Mouse (Mus musculus) B cell, adult 62 days (primary cell): ENCODE measurements around the gene Zfp92. TPM values are rescaled to one million over a fixed set of nuclear protein-coding genes. Genes with fewer than 3 reads are reported as not detected.

Source experiments
- total RNA-seq: library from RNA; stranded (reverse); gene quantifications from 4 replicates; pipeline ENCODE4 v1.2.4, GENCODE M21; 2023

Gene Zfp92
- not detected in 4 replicates for total RNA-seq

DNA sequence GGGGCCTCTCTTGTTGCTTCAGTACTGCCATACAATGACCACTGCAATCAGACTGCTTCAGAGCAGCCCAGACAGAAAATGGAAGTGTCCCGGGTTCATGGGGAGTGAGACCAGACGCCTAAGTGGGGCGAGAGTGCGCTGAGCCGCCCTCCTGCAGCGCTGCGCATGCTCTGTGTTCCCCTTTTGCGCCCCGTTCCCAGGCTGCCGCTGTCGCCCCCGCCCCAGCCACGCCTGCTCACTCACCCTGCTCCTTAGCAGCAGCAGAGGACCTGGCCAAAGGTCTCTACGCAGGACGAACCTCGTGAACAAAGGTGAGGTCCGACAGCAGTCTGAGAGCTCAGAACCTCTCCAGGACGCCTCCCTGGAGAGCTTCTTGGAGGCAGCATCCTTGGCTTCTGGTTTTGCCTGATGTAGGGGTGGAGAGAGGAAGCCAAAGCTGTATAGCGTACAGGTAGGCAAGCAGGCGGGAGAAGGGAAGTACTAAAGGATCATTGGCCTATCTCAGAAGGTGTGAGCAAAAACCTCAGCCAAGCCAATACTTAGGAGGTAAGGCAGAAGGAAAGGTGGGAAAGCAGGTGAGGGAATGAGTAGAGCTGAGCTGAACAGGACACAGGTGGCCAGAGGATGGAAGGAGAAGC, at the start of gene Zfp92:
Zfp92 (plus strand) TSS at position 217 of the 638 bp plus-strand sequence.

DNA sequence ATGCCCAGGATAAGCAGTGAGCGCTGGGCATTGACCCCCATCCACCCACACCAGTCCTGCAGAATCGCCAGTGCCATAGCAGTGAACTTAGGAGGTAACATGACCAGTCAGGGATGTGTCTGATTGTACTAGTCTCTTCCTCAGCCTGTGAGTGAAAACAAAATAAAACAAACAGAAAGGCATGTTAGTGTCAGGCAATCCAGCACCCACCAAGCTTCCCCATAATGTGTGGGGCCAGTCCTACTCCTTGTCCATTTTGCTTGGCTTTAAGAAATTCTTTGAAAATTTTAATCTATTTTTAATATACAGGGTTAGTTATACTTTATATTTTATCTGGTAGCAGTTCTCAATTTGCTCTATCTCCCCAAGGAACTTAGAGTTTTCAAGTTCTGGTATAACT, 12.3 kb upstream of the Zfp92 start, which contains the start of gene Gm18336:
Gm18336 (minus strand) TSS at position 101 of the 400 bp plus-strand sequence.

DNA sequence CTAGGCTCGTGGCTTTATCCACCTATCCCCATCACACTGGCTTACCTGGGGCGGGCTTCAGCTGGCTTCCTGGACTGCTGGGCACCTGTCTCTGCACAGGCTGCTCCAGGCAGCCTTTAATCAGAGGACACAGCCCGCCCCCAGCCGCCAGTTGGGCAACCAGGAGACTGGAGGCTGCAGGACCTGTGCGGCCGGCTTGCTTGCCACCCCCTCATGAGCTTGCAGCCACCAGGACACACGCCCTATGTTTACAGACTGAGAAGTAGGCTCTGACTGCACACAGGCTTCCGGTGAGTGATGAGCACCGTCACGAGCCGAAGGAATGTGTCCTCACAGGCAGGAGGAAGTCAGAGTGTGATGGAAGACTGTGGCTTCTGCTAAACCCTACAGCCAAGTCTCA, 24.4 kb downstream of the Zfp92 start, which contains the start of gene Trex2:
Trex2 (minus strand) TSS at position 93 of the 400 bp plus-strand sequence.

DNA sequence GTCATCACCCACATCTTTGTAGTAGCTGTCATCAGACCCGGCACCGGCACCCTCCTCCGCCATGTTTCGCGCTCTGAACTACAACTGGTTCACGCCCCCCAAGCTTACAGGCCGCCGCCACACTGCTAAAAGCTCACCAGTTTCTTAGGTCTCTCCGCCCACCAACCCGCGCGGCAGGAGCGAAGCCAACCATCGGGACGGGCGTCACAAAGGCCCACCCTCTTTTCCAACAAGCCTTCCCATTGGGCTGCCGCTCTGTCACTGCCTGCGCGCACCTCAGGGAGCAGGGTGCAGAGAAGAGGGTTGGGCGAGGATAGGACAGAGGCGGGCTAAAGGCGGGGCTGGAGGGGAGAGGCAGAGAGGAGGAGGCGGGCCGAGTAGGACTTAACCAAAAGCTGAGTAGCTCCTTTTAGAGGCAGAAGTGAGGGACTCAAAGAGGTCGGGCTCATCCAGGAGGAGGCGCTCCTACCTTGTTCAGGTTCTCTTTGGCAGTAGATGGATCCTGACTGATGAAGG, 48.0 kb downstream of the Zfp92 start, which contains the start of gene Haus7:
Haus7 (minus strand) TSS at position 168 of the 516 bp plus-strand sequence.

Other genes starting within 250 kb of the Zfp92 start
- gene Spin2d, start 234.1 kb upstream of the Zfp92 start, total RNA-seq, result not detected in 4 replicates
- 10.5 to 33.8 TPM (median 14.1 TPM) in 4 replicates for gene Xlr3b, start 218.9 kb upstream of the Zfp92 start, total RNA-seq
- 30.2 to 40.7 TPM (median 39.6 TPM) in 4 replicates for gene Xlr4b, start 196.8 kb upstream of the Zfp92 start, total RNA-seq
- gene F8a, start 182.8 kb upstream of the Zfp92 start, total RNA-seq, result 12.5 to 13.9 TPM (median 12.7 TPM) in 4 replicates
- 9.2 to 15.8 TPM (median 13.4 TPM) in 4 replicates for gene Xlr4c, start 168.0 kb upstream of the Zfp92 start, total RNA-seq
- not detected in 4 replicates for gene Xlr3c, start 145.7 kb upstream of the Zfp92 start, total RNA-seq
- gene Xlr5a, start 118.1 kb upstream of the Zfp92 start, total RNA-seq, result not detected in 4 replicates
- not detected in 4 replicates for gene Xlr5c, start 118.1 kb upstream of the Zfp92 start, total RNA-seq
- not detected in 4 replicates for gene Gm45015, start 74.3 kb upstream of the Zfp92 start, total RNA-seq
- gene Zfp275, start 68.5 kb upstream of the Zfp92 start, total RNA-seq, result 26.1 to 32.2 TPM (median 29.1 TPM) in 4 replicates
- not detected in 4 replicates for gene Gm18336, start 12.4 kb upstream of the Zfp92 start, total RNA-seq
- gene Trex2, start 24.2 kb downstream of the Zfp92 start, total RNA-seq, result 0.61 TPM in 1 of 4 replicates, not detected in the others
- gene Haus7, start 47.9 kb downstream of the Zfp92 start, total RNA-seq, result 18.3 to 22.6 TPM (median 21.1 TPM) in 4 replicates
- gene Bgn, start 72.5 kb downstream of the Zfp92 start, total RNA-seq, result 0.44 to 0.89 TPM (median 0.83 TPM) in 3 of 4 replicates, not detected in the other
- gene Atp2b3, start 92.0 kb downstream of the Zfp92 start, total RNA-seq, result not detected in 4 replicates
- gene Dusp9, start 228.3 kb downstream of the Zfp92 start, total RNA-seq, result not detected in 4 replicates
- 1.1 TPM in 1 of 4 replicates, not detected in the others for gene Pnck, start 249.0 kb downstream of the Zfp92 start, total RNA-seq